Mouse (Mus musculus) erythroblast, adult 5-6 weeks (primary cell): ENCODE measurements around the gene Il22ra2. TPM values are rescaled to one million over a fixed set of nuclear protein-coding genes. Genes with fewer than 3 reads are reported as not detected.
A peak's percentile ranks its signal among the peaks of the same experiment; 100 is the strongest.

Experiments used
- ATAC-seq: replicated peaks from 2 replicates; pipeline ENCODE4 v1.8.0; 2016; ENCODE audit warnings: moderate number of reproducible peaks, mild to moderate bottlenecking, moderate TSS enrichment, inconsistent platforms; ENCODE audit not compliant: poor library complexity, low FRiP score, severe bottlenecking
- total RNA-seq, 2 experiments: library from RNA; stranded (forward) in 1 of 2; stranded (reverse) in 1 of 2; fragments of 150-400 nt in 1 of 2; fragments of 200-764, 138-1000 nt in 1 of 2; gene quantifications; 2 replicates each; pipeline versions ENCODE4 v1.2.3 to v1.2.4; 2015 to 2017; ENCODE audit warnings: low replicate concordance in 2 of 2

Gene Il22ra2
- total RNA-seq, 2 experiments from 2014 or later = 1.4 to 3.5 TPM

GRCm38 (mm10) chr10:19599331-19600092 lies 22.3 kb upstream of the Il22ra2 start:
- no peak for ATAC-seq

GRCm38 (mm10) chr10:19600093-19600420 lies 21.7 kb upstream of the Il22ra2 start:
- ATAC-seq = no peak

GRCm38 (mm10) chr10:19601502-19601901 lies 20.3 kb upstream of the Il22ra2 start:
- ATAC-seq = peak; percentile 73

- ATAC-seq = no peak
These were observed 18.6 kb upstream of the Il22ra2 start for GRCm38 (mm10) chr10:19603231-19603630.

GRCm38 (mm10) chr10:19609125-19609524 lies 12.7 kb upstream of the Il22ra2 start:
- no peak for ATAC-seq

- ATAC-seq = no peak
These were observed 10.2 kb upstream of the Il22ra2 start for GRCm38 (mm10) chr10:19611616-19612015.

- ATAC-seq = no peak
These were observed 8.6 kb upstream of the Il22ra2 start for GRCm38 (mm10) chr10:19613111-19613753.

- no peak for ATAC-seq
These were observed 2.1 kb upstream of the Il22ra2 start for GRCm38 (mm10) chr10:19619736-19620135.

GRCm38 (mm10) chr10:19624617-19625016 lies 2.8 kb downstream of the Il22ra2 start:
- ATAC-seq = no peak

GRCm38 (mm10) chr10:19627342-19627741 lies 5.5 kb downstream of the Il22ra2 start:
- no peak for ATAC-seq

- no peak for ATAC-seq
These were observed 6.0 kb downstream of the Il22ra2 start for GRCm38 (mm10) chr10:19627748-19628147.

GRCm38 (mm10) chr10:19631616-19632195 lies 9.9 kb downstream of the Il22ra2 start:
- ATAC-seq = no peak

GRCm38 (mm10) chr10:19638851-19639250 lies 17.1 kb downstream of the Il22ra2 start:
- no peak for ATAC-seq

GRCm38 (mm10) chr10:19639630-19640029 lies 17.8 kb downstream of the Il22ra2 start:
- no peak for ATAC-seq

- ATAC-seq = no peak
These were observed 23.3 kb downstream of the Il22ra2 start for GRCm38 (mm10) chr10:19645119-19645518.

GRCm38 (mm10) chr10:19657426-19657825 lies 35.6 kb downstream of the Il22ra2 start:
- no peak for ATAC-seq

GRCm38 (mm10) chr10:19659953-19660352 lies 38.2 kb downstream of the Il22ra2 start:
- ATAC-seq = no peak

GRCm38 (mm10) chr10:19668973-19669372 lies 47.2 kb downstream of the Il22ra2 start:
- no peak for ATAC-seq

- no peak for ATAC-seq
These were observed 50.2 kb downstream of the Il22ra2 start for GRCm38 (mm10) chr10:19672015-19672414.

- ATAC-seq = no peak
These were observed 51.3 kb downstream of the Il22ra2 start for GRCm38 (mm10) chr10:19673146-19673545.
